Mouse (Mus musculus): ENCODE measurements around the gene 1700069L16Rik.

Gene 1700069L16Rik

GRCm38 (mm10) chr5:113690069-113690548 is 34.5 kb downstream of the 1700069L16Rik start:
- no peak for DNase-seq (ENCODE audit: low spot score)

DNA sequence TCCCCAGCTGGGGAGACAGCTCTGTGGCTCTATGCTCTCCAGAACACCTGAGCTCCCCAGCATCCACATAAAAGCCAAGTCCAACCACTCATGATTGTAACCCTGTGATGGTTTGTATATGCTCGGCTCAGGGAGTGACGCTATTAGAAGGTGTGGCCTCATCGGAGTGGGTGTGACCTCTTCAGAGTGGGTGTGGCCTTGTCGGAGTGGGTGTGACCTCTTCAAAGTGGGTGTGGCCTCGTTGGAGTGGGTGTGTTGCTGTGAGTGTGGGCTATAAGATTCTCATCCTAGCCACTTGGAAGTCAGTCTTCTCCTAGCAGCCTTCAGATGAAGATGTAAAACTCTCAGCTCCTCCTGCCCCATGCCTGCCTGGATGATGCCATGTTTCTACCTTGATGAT is 37.1 kb downstream of the 1700069L16Rik start:
- no peak for DNase-seq (ENCODE audit: low spot score)

DNA sequence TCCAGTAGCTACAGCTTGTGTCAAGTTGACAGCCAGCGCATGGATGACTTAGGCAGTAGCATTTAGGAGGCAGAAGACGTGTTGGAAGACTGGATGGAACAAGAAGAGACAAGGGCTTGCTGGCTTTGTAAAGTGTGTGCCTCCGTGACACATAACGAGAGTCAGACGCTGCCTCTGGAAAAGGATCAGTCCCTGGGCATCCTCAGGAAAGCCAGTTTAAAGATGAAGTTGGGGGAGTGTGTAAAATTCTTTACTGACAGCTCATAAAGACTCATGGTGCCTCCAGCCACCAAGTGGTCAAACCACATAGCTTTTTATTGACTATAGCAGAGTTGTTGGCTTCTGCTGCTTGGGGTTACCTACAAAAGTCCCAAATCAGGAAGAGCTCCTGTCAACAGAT is 39.1 kb downstream of the 1700069L16Rik start:
- peak; percentile 16 for DNase-seq (ENCODE audit: low spot score)

GRCm38 (mm10) chr5:113683246-113683645 is 41.3 kb downstream of the 1700069L16Rik start:
- DNase-seq (ENCODE audit: low spot score), result no peak

- no peak for DNase-seq (ENCODE audit: low spot score)
Measured at GRCm38 (mm10) chr5:113682472-113682871, 42.1 kb downstream of the 1700069L16Rik start.

DNA sequence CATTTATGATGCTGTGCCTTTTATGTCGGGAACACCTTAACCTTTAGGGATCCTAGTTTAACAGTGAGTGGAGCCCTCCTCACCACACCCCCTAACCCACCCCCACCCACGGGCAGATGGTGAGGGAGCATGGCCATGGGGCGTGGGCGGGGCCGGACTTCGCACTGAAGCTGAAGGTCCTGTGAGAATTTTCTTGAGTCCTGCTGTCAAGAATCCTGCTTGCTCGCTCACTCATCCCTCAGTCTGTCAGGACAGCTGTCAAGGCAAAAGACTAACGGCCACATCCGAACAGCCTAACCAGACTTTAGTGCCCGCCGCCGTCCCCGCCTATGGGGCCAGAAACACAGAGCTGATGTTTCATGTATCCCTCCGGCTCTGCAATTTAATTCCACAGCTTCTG is 43.4 kb downstream of the 1700069L16Rik start:
- DNase-seq (ENCODE audit: low spot score), result no peak

GRCm38 (mm10) chr5:113679509-113679908 is 45.1 kb downstream of the 1700069L16Rik start:
- DNase-seq (ENCODE audit: low spot score), result no peak

DNA sequence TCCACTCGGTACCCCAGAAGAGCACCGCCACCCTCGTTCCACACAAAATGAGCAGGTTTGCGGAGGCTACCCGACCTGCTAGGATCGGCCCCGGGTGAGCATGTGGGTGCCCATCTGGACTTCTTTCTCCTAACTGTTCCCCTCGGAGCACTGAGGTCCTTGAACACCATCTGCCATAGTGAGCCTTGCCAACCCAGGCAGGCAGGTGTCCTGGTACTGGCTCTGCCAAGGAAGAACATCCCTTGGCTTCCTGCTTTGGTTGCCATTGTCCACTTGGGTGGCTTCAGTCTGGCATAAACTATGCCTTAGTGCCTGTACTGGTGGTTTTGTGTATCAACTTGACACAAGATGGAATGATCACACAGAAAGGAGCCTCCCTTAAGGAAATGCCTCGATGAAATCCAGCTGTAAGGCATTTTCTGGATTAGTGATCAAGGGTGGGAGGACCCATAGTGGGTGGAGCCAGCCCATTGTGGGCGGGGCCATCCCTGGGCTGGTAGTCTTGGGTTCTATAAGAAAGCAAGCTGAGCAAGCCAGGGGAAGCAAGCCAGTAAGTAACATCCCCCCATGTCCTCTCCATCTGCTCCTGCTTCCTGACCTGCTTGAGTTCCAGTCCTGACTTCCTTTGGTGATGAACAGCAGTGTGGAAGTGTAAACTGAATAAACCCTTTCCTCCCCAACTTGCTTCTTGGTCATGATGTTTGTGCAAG is 45.7 kb downstream of the 1700069L16Rik start:
- DNase-seq (ENCODE audit: low spot score), result no peak

DNA sequence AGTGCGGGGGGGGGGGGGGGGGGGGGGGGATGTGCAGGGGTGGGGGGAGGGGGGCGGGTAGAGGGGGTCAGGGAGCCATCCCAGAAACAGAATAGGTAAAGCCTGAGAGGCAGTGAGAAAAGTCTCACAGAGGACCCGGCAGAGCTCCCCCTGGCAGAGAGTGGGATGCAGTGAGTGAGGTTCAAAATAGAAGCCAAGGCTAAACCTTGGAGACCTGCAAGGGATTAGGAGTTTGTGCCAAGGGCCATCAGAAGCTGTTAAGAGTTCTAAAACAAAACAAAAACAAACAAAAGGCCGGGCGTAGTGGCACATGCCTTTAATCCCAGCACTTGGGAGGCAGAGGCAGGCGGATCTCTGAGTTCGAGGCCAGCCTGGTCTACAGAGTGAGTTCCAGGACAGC is 47.0 kb downstream of the 1700069L16Rik start:
- DNase-seq (ENCODE audit: low spot score), result no peak

DNA sequence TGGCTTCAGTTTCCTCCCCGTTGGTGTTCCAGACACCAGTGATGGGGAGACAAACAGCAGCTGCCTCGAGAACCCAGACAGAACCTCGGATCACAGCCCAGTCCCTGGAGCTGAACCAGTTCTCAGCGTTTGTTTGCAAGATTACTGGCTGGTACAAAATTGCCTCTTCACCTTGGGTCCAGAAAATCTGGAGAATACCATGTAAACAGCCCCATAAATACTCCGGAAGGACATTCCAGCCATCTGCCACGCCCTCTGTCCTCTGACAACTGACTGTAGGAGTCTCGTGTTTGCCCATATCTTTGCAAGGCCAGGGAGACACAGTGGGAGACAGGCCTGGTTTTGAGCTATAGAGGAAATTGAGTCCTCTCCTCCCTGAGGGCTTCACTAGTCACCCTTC is 49.7 kb downstream of the 1700069L16Rik start:
- DNase-seq (ENCODE audit: low spot score), result no peak

GRCm38 (mm10) chr5:113672456-113672855 is 52.1 kb downstream of the 1700069L16Rik start:
- no peak for DNase-seq (ENCODE audit: low spot score)

GRCm38 (mm10) chr5:113670597-113670996 is 54.0 kb downstream of the 1700069L16Rik start:
- no peak for DNase-seq (ENCODE audit: low spot score)

GRCm38 (mm10) chr5:113670110-113670509 is 54.5 kb downstream of the 1700069L16Rik start:
- no peak for DNase-seq (ENCODE audit: low spot score)

GRCm38 (mm10) chr5:113664629-113665195 is 59.9 kb downstream of the 1700069L16Rik start:
- no peak for DNase-seq (ENCODE audit: low spot score)

- DNase-seq (ENCODE audit: low spot score), result no peak
Measured at GRCm38 (mm10) chr5:113664127-113664526, 60.4 kb downstream of the 1700069L16Rik start.

DNA sequence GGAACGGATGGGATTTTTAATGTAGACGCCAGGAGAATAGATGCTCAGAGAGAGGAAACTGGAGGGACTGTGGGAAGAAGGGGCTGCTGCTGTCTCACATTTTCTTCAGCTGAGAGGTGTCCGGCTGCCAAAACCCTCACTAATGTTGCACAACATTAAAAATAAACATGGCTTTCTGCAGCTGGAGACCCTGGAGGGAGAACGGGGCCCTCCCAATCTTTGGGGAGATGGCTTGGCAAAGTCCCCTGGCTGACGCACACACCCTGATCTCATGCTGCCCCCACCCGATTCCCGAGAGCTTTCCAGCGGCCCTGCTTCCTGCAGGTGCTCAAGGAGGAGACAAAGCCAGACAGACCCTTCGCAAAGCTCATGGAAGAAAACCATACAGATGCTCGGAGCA is 63.7 kb downstream of the 1700069L16Rik start:
- no peak for DNase-seq (ENCODE audit: low spot score)

GRCm38 (mm10) chr5:113654821-113655220 is 69.8 kb downstream of the 1700069L16Rik start:
- DNase-seq (ENCODE audit: low spot score), result no peak

- no peak for DNase-seq (ENCODE audit: low spot score)
Measured at GRCm38 (mm10) chr5:113654206-113654605, 70.4 kb downstream of the 1700069L16Rik start.

DNA sequence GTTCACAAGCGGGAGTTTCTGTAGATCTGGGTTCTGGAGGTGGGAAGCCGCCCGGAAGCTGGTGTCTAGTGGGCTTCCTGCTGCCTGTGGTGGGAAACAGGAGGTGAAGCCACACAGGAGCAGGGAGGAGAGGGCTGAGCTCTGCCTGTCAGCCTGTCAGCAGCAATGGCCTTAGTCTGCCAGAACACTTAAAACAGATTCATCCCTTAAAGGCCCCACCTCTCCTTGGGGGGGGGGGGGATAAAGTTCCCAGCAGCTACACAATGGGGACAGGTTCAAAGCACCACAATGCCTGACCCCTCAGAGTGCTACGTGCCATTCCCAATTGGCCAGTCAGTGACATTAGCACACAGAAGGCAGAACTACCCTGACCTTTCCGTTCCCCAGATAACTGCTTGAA is 72.4 kb downstream of the 1700069L16Rik start:
- DNase-seq (ENCODE audit: low spot score), result no peak

DNA sequence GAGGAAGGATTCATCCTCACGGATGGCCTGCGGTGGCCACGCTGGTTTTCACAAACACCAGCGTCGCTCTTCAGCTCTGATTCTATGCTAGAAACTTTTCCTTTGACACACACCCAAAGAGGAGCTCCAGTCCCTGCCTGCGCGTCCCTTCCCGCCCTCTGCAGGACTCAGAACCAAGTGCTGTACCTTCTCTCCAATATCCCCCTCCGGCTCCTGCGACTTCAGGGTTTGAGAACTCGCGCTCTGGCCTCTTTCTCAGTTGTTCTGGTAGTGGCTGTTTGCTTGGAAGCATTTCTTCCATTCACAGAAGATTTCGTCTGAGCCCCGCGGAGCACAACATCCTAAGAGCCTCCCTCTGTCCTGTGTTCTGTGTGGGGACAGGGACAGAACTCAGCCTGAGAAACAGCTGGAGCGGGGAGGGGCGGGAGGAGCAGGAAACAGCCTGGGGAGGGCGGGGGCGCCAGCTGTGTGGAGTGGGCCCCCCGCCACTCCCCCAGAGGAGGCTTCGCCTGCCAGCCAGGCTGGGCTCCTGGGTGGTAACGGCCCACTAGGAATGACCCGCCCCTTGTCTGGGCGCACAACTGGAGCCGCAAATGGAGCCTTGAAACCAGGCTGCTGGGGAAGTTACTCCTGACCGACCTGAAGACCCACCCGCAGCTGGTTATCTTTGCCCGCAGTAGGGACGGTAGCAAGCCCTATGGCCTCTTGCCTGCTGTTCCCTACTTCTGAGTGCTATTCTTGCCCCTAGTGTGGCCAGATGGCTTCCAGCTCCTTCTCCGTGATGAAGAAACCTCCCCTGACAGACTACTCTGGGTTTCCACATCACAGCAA is 74.3 kb downstream of the 1700069L16Rik start, which contains the start of gene Cmklr1:
Cmklr1 (minus strand) TSS at position 392 of the 831 bp plus-strand sequence.
- peak; percentile 47 for DNase-seq (ENCODE audit: low spot score)

GRCm38 (mm10) chr5:113648647-113649211 is 75.8 kb downstream of the 1700069L16Rik start:
- no peak for DNase-seq (ENCODE audit: low spot score)

DNA sequence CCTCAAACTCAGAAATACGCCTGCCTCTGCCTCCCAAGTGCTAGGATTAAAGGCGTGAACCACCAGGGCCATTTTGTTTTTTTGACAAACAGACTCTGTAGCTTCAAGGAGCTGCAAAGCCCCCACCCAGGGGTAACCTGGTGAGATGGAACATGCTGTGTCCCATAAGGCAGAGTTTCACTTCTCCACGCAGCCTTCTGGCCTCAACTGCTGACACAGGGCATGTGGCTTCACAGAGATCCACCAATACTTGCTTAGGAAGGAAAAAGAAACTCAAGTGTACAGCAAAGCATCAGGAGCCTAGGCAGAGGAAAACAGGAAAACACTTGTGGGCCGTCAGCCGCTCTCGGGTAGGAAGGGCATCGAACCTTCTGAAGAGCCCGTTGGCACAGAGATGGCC is 77.4 kb downstream of the 1700069L16Rik start:
- no peak for DNase-seq (ENCODE audit: low spot score)
